Mouse (Mus musculus) left cerebral cortex, adult 2 months (tissue): Measurements from ENCODE around the gene Carns1. TPM values are rescaled to one million over a fixed set of nuclear protein-coding genes. Genes with fewer than 3 reads are reported as not detected.
"Not testable (repeated sequence)": the region's sequence is repeated elsewhere in the genome, so short reads cannot be mapped to it uniquely, and the experiment has no call there.

Source experiments
- DNase-seq, 2 experiments: peaks; one replicate each; pipeline ENCODE4 v3.0.0; 2021 to 2022; ENCODE audit warnings: low spot score in 2 of 2, mixed read lengths in 1 of 2; ENCODE audit errors: extremely low spot score in 1 of 2
- H3K27ac ChIP-seq: fragments of 200-600 bp; 2 replicates; pipeline ENCODE4 v1.8.1; 2022
- H3K4me3 ChIP-seq: fragments of 200-600 bp; 2 replicates; pipeline ENCODE4 v1.8.1; 2022
- CTCF ChIP-seq: fragments of 200-600 bp; IDR thresholded peaks from 2 replicates; pipeline ENCODE4 v1.8.1; 2022; ENCODE audit warnings: antibody characterized with exemption, mild to moderate bottlenecking, moderate library complexity
- intact Hi-C: fragments of 180-260 bp; cut with DNase I; formaldehyde crosslinking; loops from one replicate; pipeline ENCODE4 v1.15.1; 2025
- total RNA-seq, 2 experiments: library from RNA; stranded (reverse); gene quantifications; 2 replicates each; pipeline ENCODE4 v1.2.3; 2021

Carns1 gene
- total RNA-seq, 2 experiments from 2014 or later: 6.9 to 7.3 TPM

- Histone ChIP-seq H3K27ac (no peak overlapping the region), H3K4me3 (no peak overlapping the region)
- no peak for DNase-seq
- TF ChIP-seq CTCF: no peak
- intact Hi-C loops: no loop called here
These were observed 29.3 kb downstream of the Carns1 start for GRCm38 (mm10) chr19:4145936-4146335.

GRCm38 (mm10) chr19:4144550-4145498, 30.5 kb downstream of the Carns1 start:
- intact Hi-C loops: no loop called here
- Histone ChIP-seq H3K4me3 (no peak overlapping the region), H3K27ac (no peak overlapping the region)
- no peak for TF ChIP-seq CTCF
- no peak for DNase-seq

- no peak within 1 kb of the TSS for H3K27ac ChIP-seq
These were observed 31.5 kb downstream of the Carns1 start, which contains the start of gene Cabp4 for GRCm38 (mm10) chr19:4143759-4144268. Gene Cabp4, minus strand, starts transcription at chr19:4144033.

GRCm38 (mm10) chr19:4142416-4143173, 32.7 kb downstream of the Carns1 start:
- intact Hi-C loops: no loop called here

More at GRCm38 (mm10) chr19:4143759-4144268, 31.5 kb downstream of the Carns1 start, which contains the start of gene Cabp4:
- H3K4me3 ChIP-seq: no peak within 1 kb of the TSS
- intact Hi-C loops: no loop called here
- TF ChIP-seq CTCF: no peak
- DNase-seq: no peak

GRCm38 (mm10) chr19:4140147-4140546, 35.1 kb downstream of the Carns1 start:
- no peak for DNase-seq
- no peak overlapping the region for H3K27ac ChIP-seq
- TF ChIP-seq CTCF: no peak
- intact Hi-C loops: no loop called here
- H3K4me3 ChIP-seq: no peak overlapping the region

More at GRCm38 (mm10) chr19:4142416-4143173, 32.7 kb downstream of the Carns1 start:
- Histone ChIP-seq H3K4me3 (no peak overlapping the region), H3K27ac (no peak overlapping the region)
- DNase-seq: no peak
- TF ChIP-seq CTCF: no peak

- Histone ChIP-seq H3K4me3 (no peak within 1 kb of the TSS), H3K27ac (no peak within 1 kb of the TSS)
- intact Hi-C loops: loop anchor here (5.0 kb wide), 1 partner anchor 122 kb away; no protein-coding TSS in a partner anchor
- no peak for TF ChIP-seq CTCF
- no peak for DNase-seq
These were observed 35.8 kb downstream of the Carns1 start, which contains the start of gene Gpr152 for GRCm38 (mm10) chr19:4139446-4139845. Gene Gpr152, plus strand, starts transcription at chr19:4139787.

GRCm38 (mm10) chr19:4137913-4138312, 37.4 kb downstream of the Carns1 start:
- no peak for DNase-seq
- intact Hi-C loops: loop anchor here (5.0 kb wide), 1 partner anchor 121 kb away; no protein-coding TSS in a partner anchor

GRCm38 (mm10) chr19:4136463-4136862, 38.8 kb downstream of the Carns1 start:
- Histone ChIP-seq H3K27ac (no peak overlapping the region), H3K4me3 (no peak overlapping the region)
- no peak for TF ChIP-seq CTCF
- no peak for DNase-seq
- intact Hi-C loops: loop anchor here (5.0 kb wide), 1 partner anchor 119 kb away; no protein-coding TSS in a partner anchor

More at GRCm38 (mm10) chr19:4137913-4138312, 37.4 kb downstream of the Carns1 start:
- H3K4me3 ChIP-seq: no peak overlapping the region
- no peak for TF ChIP-seq CTCF
- H3K27ac ChIP-seq: no peak overlapping the region

GRCm38 (mm10) chr19:4135963-4136345, 39.3 kb downstream of the Carns1 start:
- DNase-seq, H3K4me3 ChIP-seq, H3K27ac ChIP-seq: not testable (repeated sequence)
- TF ChIP-seq CTCF: peak; percentile 54; the same call in 1 of the 2 replicates
- intact Hi-C loops: loop anchor here (5.0 kb wide), 1 partner anchor 119 kb away; no protein-coding TSS in a partner anchor

GRCm38 (mm10) chr19:4135229-4135962, 39.9 kb downstream of the Carns1 start:
- DNase-seq, H3K4me3 ChIP-seq, H3K27ac ChIP-seq: not testable (repeated sequence)
- intact Hi-C loops: loop anchor here (5.0 kb wide), 1 partner anchor 118 kb away; no protein-coding TSS in a partner anchor

- intact Hi-C loops: no loop called here
- no peak overlapping the region for H3K4me3 ChIP-seq
- DNase-seq: no peak
- no peak for TF ChIP-seq CTCF
- no peak overlapping the region for H3K27ac ChIP-seq
These were observed 40.9 kb downstream of the Carns1 start for GRCm38 (mm10) chr19:4134354-4134753.
